Mouse (Mus musculus) kidney, embryonic 16.5 days (tissue): ENCODE results near the gene Mob1a. TPM values are rescaled to one million over a fixed set of nuclear protein-coding genes. Genes with fewer than 3 reads are reported as not detected.

Source experiments
- ATAC-seq: fragments of 200-750 bp; cut with Nextera tagmentation; 2 replicates; pipeline ENCODE4 v1.8.0; 2017; ENCODE audit warnings: moderate TSS enrichment; ENCODE audit not compliant: low FRiP score, low TSS enrichment
- H3K27ac ChIP-seq: fragments of 300-500 bp; sonication (generic); 2 replicates; pipeline ENCODE4 v1.5.1; 2014; ENCODE audit warnings: low read length
- H3K27me3 ChIP-seq: fragments of 300-500 bp; sonication (generic); 2 replicates; pipeline ENCODE4 v1.6.1; 2014; ENCODE audit warnings: low read length, control low read depth, mixed read lengths; ENCODE audit not compliant: insufficient read depth
- H3K36me3 ChIP-seq: fragments of 300-500 bp; sonication (generic); 2 replicates; pipeline ENCODE4 v1.6.1; 2014; ENCODE audit warnings: low read length, control low read depth, mixed read lengths; ENCODE audit not compliant: insufficient read depth
- H3K4me1 ChIP-seq: fragments of 300-500 bp; sonication (generic); 2 replicates; pipeline ENCODE4 v1.6.1; 2014; ENCODE audit warnings: low read length, control low read depth, mixed read lengths; ENCODE audit not compliant: insufficient read depth
- H3K4me2 ChIP-seq: fragments of 300-500 bp; sonication (generic); replicated peaks from 2 replicates; pipeline ENCODE4 v1.6.1; 2014; ENCODE audit warnings: low read depth, low read length
- H3K4me3 ChIP-seq: fragments of 300-500 bp; sonication (generic); 2 replicates; pipeline ENCODE4 v1.5.1; 2014; ENCODE audit warnings: mild to moderate bottlenecking, low read length
- H3K9ac ChIP-seq: fragments of 300-500 bp; sonication (generic); replicated peaks from 2 replicates; pipeline ENCODE4 v1.6.1; 2014; ENCODE audit warnings: low read length
- H3K9me3 ChIP-seq: fragments of 300-500 bp; sonication (generic); 2 replicates; pipeline ENCODE4 v1.6.1; 2016; ENCODE audit warnings: low read length, control low read depth
- WGBS: fragments of 180-500 bp; shearing (Covaris S2); extraction: QIAGEN DNeasy Blood & Tissue Kit; methylation state at CpG from one replicate; pipeline ENCODE4 v1.1.7; 2014; 5-methylcytosine and 5-hydroxymethylcytosine counted together
- polyA plus RNA-seq: library from polyadenylated mRNA; unstranded; fragments of >200 nt; fragmentation: Nextera tagmentation; extraction: Ambion mirVana; gene quantifications from 2 replicates; pipeline ENCODE4 v1.2.1, GENCODE M21; 2015

The Mob1a gene
- polyA plus RNA-seq, 1 experiment from 2014 or later, result 73.8 TPM

DNA sequence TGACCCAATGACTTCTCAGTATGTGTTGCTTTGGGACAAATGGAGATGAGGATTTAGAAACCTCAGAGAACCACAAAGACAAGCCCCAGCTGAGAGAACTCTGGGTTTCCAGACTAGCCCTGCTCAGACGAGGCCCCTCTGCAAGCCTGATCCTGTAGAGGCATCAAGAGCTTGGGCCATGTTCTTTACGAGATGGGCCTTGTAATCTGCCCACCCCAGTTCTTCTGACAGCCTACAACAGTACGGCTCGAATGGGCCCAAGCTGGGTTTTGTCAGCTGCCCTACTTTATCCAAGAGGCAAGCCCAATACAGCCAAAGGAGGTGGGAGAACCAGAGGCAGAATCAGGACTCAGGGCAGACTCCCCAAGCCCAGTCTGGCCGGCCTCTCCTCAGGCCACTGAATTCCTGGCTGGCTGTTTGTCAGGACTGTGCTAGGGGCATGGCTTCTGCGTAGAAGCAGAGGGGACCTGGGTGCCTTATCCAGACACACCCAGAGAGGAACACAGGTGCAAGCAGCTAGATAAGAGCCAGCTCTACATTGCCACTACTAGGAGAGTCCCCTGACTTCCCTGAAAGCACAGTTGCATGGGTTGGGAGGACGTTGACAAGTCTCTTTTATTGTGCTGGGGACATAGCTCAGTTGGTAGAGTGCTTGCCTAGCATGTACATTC lies 25.8 kb downstream of the Mob1a start:
- no peak overlapping the region for H3K4me2 ChIP-seq
- WGBS, result 83% methylated on average over 7 of the region's 7 CpGs
- H3K36me3 ChIP-seq, result peaks cover 15% of the 10 kb centered on the region; the same call in 1 of the 2 replicates
- no peak overlapping the region for H3K9ac ChIP-seq
- no peak; the same call in 1 of the 2 replicates for ATAC-seq
- no peak overlapping the region for H3K27ac ChIP-seq
- no peaks in the 10 kb centered on the region for H3K9me3 ChIP-seq
- H3K27me3 ChIP-seq, result no peaks in the 10 kb centered on the region
- no peak overlapping the region for H3K4me3 ChIP-seq
- H3K4me1 ChIP-seq, result peaks cover 13% of the 10 kb centered on the region

DNA sequence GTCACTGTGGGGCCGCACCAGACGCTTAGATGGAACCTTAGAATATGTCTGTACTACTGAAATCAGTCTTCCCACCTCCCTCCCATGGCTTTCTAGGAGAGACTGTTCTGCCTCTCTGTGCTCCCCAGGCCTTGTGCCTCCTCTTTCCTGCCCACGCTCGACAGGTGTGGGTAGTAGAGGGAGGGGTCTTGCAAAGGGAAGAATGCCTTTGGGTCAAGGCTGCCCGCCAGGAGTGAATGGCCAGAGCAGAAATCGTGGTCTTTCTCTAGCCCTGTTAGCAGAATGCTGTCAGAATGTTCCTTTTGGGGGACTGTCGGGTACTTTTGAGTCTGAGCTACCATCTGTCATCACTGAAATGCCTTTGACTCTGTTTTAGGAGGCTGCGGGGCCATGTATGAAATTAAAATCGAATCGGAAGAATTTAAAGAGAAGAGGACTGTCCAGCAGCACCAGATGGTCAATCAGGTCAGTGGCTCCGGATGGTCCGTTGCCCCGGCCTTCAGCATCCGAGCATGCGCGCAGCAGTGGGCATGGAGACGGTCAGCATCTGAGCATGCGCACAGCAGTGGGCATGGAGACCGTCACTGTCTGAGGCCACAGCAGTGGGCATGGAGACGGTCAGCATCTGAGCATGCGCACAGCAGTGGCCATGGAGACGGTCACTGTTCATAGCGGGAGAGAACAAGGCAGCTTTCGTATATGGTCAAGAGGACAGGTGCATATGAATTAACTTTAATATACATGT lies 27.0 kb downstream of the Mob1a start:
- Histone ChIP-seq H3K9me3 (no peaks in the 10 kb centered on the region), H3K36me3 (peaks cover 19% of the 10 kb centered on the region; the same call in 1 of the 2 replicates), H3K9ac (no peak overlapping the region), H3K4me2 (no peak overlapping the region), H3K4me3 (no peak overlapping the region), H3K27ac (no peak overlapping the region), H3K27me3 (no peaks in the 10 kb centered on the region), H3K4me1 (peaks cover 13% of the 10 kb centered on the region)
- WGBS, result 92% methylated on average over 24 of the region's 24 CpGs
- no peak for ATAC-seq

- no peak overlapping the region for H3K9ac ChIP-seq
- H3K4me1 ChIP-seq, result peaks cover 3% of the 10 kb centered on the region
- H3K27ac ChIP-seq, result no peak overlapping the region
- 78% methylated on average over 9 of the region's 9 CpGs for WGBS
- H3K4me2 ChIP-seq, result no peak overlapping the region
- ATAC-seq, result no peak
- H3K9me3 ChIP-seq, result no peaks in the 10 kb centered on the region
- H3K4me3 ChIP-seq, result no peak overlapping the region
- H3K27me3 ChIP-seq, result no peaks in the 10 kb centered on the region
- peaks cover 38% of the 10 kb centered on the region for H3K36me3 ChIP-seq
Measured at GRCm38 (mm10) chr6:83354856-83355781, 29.3 kb downstream of the Mob1a start.

DNA sequence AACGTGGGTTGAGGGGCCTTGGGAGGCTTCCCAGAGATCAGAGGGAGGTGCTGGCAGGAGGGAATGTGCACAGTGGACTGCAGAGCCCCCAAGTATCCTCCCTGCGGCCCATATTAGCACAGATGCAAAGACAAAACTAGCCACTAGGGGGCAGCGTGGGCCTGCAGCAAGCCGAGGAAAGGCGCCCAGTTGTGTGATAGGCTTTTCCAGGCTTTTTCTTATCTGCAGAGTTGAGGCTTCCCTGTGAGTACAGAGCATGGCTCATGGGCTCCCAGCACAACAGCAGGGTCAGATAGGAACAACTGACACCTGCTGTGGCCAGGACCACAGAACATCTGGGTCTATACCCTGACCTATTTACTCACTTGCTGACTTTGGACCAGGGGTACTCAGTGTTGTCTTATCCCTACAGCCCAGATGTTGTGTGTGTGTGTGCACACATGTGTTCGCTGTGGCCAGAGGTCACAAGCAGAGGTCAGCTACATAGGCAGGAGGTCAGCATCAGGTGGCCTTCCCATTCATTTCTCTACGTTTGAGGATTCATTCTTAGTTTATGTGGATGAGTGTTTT lies 30.8 kb downstream of the Mob1a start:
- Histone ChIP-seq H3K36me3 (peaks cover 41% of the 10 kb centered on the region), H3K27ac (no peak overlapping the region), H3K9me3 (no peaks in the 10 kb centered on the region), H3K4me3 (no peak overlapping the region), H3K4me1 (no peaks in the 10 kb centered on the region), H3K9ac (no peak overlapping the region), H3K27me3 (no peaks in the 10 kb centered on the region), H3K4me2 (no peak overlapping the region)
- ATAC-seq, result peak; percentile 49; the same call in 1 of the 2 replicates
- 24% methylated on average over 7 of the region's 7 CpGs for WGBS

DNA sequence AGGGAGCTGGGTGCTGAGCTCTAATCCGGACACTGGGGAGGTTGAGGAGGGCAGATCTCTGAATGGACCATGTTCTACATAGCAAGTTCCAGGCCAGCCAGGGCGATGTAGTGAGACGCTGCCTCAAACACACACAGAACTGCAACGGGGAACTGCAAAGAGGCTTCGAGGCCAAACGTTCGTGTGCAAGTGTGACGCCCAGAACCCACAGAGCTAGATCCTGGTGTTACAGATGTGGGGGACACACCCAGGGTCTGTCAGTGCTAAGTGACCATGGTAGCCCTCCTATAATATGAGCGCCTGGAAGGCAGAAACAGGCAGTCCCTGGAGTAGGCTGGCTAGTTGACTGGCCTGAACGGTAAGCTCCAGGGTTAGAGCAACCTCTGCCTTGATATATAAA lies 31.6 kb downstream of the Mob1a start:
- Histone ChIP-seq H3K27me3 (no peaks in the 10 kb centered on the region), H3K27ac (no peak overlapping the region), H3K4me3 (no peak overlapping the region), H3K36me3 (peaks cover 45% of the 10 kb centered on the region), H3K9me3 (no peaks in the 10 kb centered on the region), H3K9ac (no peak overlapping the region), H3K4me1 (no peaks in the 10 kb centered on the region), H3K4me2 (no peak overlapping the region)
- 90% methylated on average over 10 of the region's 10 CpGs for WGBS
- ATAC-seq, result no peak

DNA sequence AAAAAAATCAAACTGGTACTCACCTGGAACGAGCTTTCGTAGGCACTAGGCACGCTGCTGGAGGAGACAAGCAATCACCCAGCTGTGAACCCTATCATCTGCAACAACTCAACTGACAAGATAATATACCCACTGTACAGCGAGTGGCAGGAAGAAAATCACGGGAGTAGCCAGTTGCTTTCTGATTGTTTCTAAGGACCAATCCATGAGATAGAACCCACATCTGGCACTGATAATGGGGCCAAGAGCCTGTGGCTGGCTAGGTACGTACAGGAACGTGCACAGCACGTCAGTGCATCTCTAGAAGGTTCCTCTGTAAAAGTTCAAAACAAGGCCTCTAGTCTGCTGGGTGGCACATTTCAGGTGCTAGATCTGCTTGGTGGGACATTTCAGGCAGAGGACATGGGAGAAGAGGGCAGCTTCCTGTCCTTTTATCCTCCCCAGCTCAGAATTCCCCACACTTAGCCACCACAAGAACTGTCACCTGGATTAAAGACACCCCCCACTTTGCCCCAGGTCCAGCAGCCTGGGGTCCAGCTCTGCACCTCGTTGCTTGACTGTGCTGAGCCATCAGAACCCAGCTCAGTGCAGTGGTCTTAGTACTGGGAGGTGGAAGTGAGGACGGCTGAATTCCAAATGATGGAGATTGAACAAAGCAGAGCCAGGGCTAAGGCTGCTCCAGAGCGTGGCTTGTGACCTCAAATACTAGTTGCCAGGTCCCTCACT lies 35.9 kb downstream of the Mob1a start:
- H3K36me3 ChIP-seq, result peaks cover 41% of the 10 kb centered on the region
- H3K4me3 ChIP-seq, result no peak overlapping the region
- no peaks in the 10 kb centered on the region for H3K4me1 ChIP-seq
- H3K9ac ChIP-seq, result no peak overlapping the region
- ATAC-seq, result no peak
- no peaks in the 10 kb centered on the region for H3K27me3 ChIP-seq
- no peaks in the 10 kb centered on the region for H3K9me3 ChIP-seq
- H3K27ac ChIP-seq, result no peak overlapping the region
- WGBS, result 89% methylated on average over 11 of the region's 11 CpGs
- H3K4me2 ChIP-seq, result no peak overlapping the region

DNA sequence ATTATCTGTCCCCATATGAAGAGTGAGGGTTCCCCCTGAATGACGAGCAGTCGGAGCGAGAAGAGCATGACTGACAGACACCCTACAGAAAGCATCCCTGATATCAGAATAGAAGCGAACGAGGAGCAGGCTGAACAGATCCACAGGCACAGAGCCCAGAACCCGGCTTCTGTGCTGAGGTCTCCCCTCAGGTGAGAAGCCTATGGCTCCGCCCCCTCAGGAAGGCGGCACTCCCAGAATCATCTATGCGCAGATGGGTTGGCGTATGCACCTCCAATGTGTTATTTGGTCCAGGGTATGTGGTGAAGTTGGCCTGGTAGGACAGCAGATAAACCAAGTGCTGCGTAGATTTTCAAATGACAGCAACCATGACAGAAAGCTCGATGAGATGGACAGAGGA lies 37.3 kb downstream of the Mob1a start:
- 88% methylated on average over 12 of the region's 12 CpGs for WGBS
- no peak overlapping the region for H3K27ac ChIP-seq
- H3K4me2 ChIP-seq, result no peak overlapping the region
- H3K4me1 ChIP-seq, result no peaks in the 10 kb centered on the region
- H3K36me3 ChIP-seq, result peaks cover 47% of the 10 kb centered on the region
- no peak overlapping the region for H3K4me3 ChIP-seq
- H3K9me3 ChIP-seq, result no peaks in the 10 kb centered on the region
- ATAC-seq, result no peak
- no peaks in the 10 kb centered on the region for H3K27me3 ChIP-seq
- no peak overlapping the region for H3K9ac ChIP-seq

- Histone ChIP-seq H3K36me3 (peaks cover 88% of the 10 kb centered on the region), H3K9me3 (no peaks in the 10 kb centered on the region), H3K27me3 (no peaks in the 10 kb centered on the region), H3K4me2 (no peak overlapping the region), H3K9ac (no peak overlapping the region), H3K4me1 (no peaks in the 10 kb centered on the region), H3K4me3 (no peak overlapping the region), H3K27ac (no peak overlapping the region)
- WGBS, result 91% methylated on average over 21 of the region's 21 CpGs
- ATAC-seq, result no peak
Measured at GRCm38 (mm10) chr6:83370316-83370965, 44.6 kb downstream of the Mob1a start.

DNA sequence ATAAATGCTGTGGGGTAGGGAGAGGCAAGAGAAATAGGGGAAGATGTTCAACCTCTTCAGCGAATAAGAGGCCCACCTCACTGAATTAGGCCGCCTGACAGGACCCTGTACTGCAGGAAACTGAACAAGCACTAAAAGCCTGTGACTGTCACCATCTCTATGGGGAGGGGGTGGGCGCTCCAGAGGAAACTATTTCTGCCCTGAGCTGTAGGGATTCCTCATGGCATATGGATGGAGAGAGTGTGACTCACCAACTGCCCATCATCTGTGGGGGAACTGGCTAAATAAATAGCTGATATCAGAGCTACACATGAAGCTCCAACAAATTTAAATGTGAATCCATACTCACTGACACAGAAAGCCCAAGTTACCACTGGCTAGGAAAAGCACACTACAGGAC lies 45.5 kb downstream of the Mob1a start:
- H3K27ac ChIP-seq, result no peak overlapping the region
- no peak overlapping the region for H3K4me3 ChIP-seq
- H3K27me3 ChIP-seq, result no peaks in the 10 kb centered on the region
- peaks cover 95% of the 10 kb centered on the region for H3K36me3 ChIP-seq
- no peaks in the 10 kb centered on the region for H3K4me1 ChIP-seq
- H3K9ac ChIP-seq, result no peak overlapping the region
- H3K9me3 ChIP-seq, result no peaks in the 10 kb centered on the region
- no peak overlapping the region for H3K4me2 ChIP-seq
- no peak for ATAC-seq
- WGBS, result 94% methylated on average over 3 of the region's 3 CpGs
